Mouse (Mus musculus) thymus, adult 2 months (tissue): ENCODE data around the gene Rpain. TPM values are rescaled to one million over a fixed set of nuclear protein-coding genes. Genes with fewer than 3 reads are reported as not detected.

ENCODE experiments used
- DNase-seq: peaks from one replicate; pipeline ENCODE4 v3.0.0; 2021
- H3K27ac ChIP-seq: fragments of 200-500 bp; 2 replicates; pipeline ENCODE4 v1.5.1; 2012; ENCODE audit warnings: low read length, control low read depth; ENCODE audit not compliant: control insufficient read depth, insufficient read depth
- H3K27me3 ChIP-seq: fragments of 200-500 bp; 2 replicates; pipeline ENCODE4 v1.6.1; 2012; ENCODE audit warnings: mild to moderate bottlenecking, low read length, moderate library complexity, mixed read lengths; ENCODE audit not compliant: control insufficient read depth, insufficient read depth
- H3K36me3 ChIP-seq: fragments of 200-500 bp; 2 replicates; pipeline ENCODE4 v1.6.1; 2012; ENCODE audit warnings: mild to moderate bottlenecking, low read length, moderate library complexity; ENCODE audit not compliant: control insufficient read depth, insufficient read depth
- H3K4me1 ChIP-seq: fragments of 200-500 bp; replicated peaks from 2 replicates; pipeline ENCODE4 v1.6.1; 2012; ENCODE audit warnings: low read length; ENCODE audit not compliant: control insufficient read depth, insufficient read depth
- H3K4me3 ChIP-seq: fragments of 200-500 bp; 2 replicates; pipeline ENCODE4 v1.5.1; 2012; ENCODE audit warnings: mild to moderate bottlenecking, low read length, control low read depth, moderate library complexity; ENCODE audit not compliant: control insufficient read depth, insufficient read depth
- CTCF ChIP-seq: fragments of 200-500 bp; IDR thresholded peaks from 2 replicates; pipeline ENCODE4 v1.5.1; 2012; ENCODE audit warnings: mild to moderate bottlenecking, control low read depth, low read length, moderate library complexity, borderline replicate concordance; ENCODE audit not compliant: control insufficient read depth, poor library complexity, insufficient read depth; ENCODE audit errors: extremely low read depth
- POLR2A ChIP-seq: fragments of 200-500 bp; IDR thresholded peaks from 2 replicates; pipeline ENCODE4 v1.6.1; 2012; ENCODE audit warnings: mild to moderate bottlenecking, low read length, control low read depth, moderate library complexity; ENCODE audit not compliant: control insufficient read depth, poor library complexity, insufficient read depth; ENCODE audit errors: extremely low read depth
- WGBS: fragments of 180-500 bp; shearing (Covaris S2); methylation state at CpG from one replicate; pipeline ENCODE4 v1.1.7; 2018; 5-methylcytosine and 5-hydroxymethylcytosine counted together
- polyA plus RNA-seq: library from polyadenylated mRNA; depleted of rRNA; stranded (reverse); fragments of >200 nt; gene quantifications from 2 replicates; pipeline ENCODE4 v1.2.3, GENCODE M21; 2012; rRNA removed

Rpain gene
- polyA plus RNA-seq, 1 experiment = 63.5 TPM

DNA sequence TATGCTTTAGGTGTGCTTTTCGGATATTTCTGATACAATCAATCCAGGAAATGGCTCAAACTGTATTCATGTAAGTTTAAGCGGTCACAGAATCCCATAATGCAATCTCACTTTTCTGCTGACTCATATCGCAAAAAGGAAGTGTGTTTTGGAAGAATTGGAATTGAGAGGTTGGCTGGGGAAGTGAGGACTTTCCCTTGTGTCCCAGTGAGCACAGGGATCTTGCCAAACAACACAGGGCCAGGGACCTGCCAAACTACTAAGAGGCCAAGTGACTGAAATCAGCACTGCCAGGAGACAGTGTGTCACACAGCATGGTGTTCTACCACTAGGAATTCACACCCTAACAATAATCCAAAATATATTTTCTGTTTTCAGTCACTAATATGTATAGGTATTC lies 38.3 kb downstream of the Rpain start:
- TF ChIP-seq CTCF = no peak
- no peak for TF ChIP-seq POLR2A
- no peak overlapping the region for H3K4me3 ChIP-seq
- H3K27ac ChIP-seq = no peak overlapping the region
- H3K4me1 ChIP-seq = peaks cover 5% of the 10 kb centered on the region; the same call in 1 of the 2 replicates
- WGBS = 93% methylated on average over 3 of the region's 3 CpGs
- no peak for DNase-seq
- H3K36me3 ChIP-seq = peaks cover 32% of the 10 kb centered on the region
- no peaks in the 10 kb centered on the region for H3K27me3 ChIP-seq

GRCm38 (mm10) chr11:71012743-71013142 lies 42.7 kb downstream of the Rpain start:
- no peak for DNase-seq
- Histone ChIP-seq H3K4me3 (no peak overlapping the region), H3K4me1 (no peaks in the 10 kb centered on the region), H3K27ac (no peak overlapping the region), H3K36me3 (peaks cover 32% of the 10 kb centered on the region), H3K27me3 (no peaks in the 10 kb centered on the region)
- WGBS = 98% methylated on average over 7 of the region's 7 CpGs
- TF ChIP-seq POLR2A = no peak
- TF ChIP-seq CTCF = no peak

DNA sequence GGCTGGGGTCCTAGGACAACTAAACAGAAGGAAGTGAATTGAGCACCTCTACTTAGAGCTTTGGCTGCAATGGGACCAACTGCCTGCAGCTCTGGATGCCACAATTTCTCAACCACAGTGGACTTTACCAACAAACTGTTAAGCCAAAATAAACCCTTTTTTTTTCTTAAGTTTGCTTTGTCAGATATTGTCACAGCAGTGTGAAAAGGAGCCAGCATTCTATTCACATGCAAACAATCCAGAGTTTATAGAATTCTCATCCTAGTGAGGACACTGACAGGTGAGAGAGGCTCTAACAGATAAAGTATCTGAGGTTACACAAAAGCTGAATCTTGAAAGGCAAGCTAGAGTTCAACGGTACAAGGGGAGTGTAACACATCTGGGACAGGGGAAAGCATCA lies 47.0 kb downstream of the Rpain start:
- DNase-seq = no peak
- WGBS = 93% methylated on average over 1 of the region's 1 CpGs
- H3K4me3 ChIP-seq = no peak overlapping the region
- H3K27me3 ChIP-seq = no peaks in the 10 kb centered on the region
- TF ChIP-seq CTCF = no peak
- TF ChIP-seq POLR2A = no peak
- peaks cover 9% of the 10 kb centered on the region for H3K36me3 ChIP-seq
- peaks cover 3% of the 10 kb centered on the region; the same call in 1 of the 2 replicates for H3K4me1 ChIP-seq
- no peak overlapping the region for H3K27ac ChIP-seq

DNA sequence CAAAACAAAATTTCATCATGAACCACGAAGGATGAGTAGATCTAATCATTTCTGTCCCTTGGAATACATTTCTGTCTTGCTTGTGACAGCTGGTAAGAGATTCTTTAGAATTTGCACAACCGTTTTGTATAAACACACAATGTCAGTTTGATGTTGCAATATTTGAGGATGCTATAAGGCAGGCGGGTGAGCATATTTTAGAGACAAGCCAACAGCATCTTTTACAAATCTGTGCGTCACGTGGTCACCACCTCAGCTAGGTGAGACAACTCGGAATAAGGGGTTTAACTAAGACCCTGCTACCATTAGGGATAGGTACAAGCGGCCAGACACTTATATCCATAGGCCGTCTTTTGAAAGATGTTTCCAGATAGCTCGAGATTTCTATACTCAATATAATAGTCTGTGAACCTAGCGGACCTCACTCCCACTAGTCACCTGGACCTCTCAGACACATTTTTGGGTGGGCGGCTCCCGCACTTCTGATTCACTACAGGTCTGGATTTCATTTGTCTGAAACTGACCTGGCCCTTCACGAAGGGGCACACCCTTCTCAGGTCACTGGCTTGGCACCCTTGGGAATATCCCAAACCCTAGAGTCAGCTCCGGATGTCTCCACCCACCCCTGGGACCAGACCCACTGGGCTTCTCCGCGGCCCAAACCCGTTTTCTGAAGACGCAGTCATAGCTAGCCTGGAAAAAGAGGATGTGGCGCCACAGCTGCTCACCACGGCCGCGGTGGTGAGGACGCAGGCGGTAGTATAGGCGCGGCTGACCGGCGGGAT lies 48.6 kb downstream of the Rpain start:
- H3K27me3 ChIP-seq = no peaks in the 10 kb centered on the region
- DNase-seq = no peak
- no peak for TF ChIP-seq CTCF
- TF ChIP-seq POLR2A = no peak
- no peaks in the 10 kb centered on the region for H3K36me3 ChIP-seq
- 8% methylated on average over 28 of the region's 28 CpGs for WGBS
- H3K4me1 ChIP-seq = peaks cover 3% of the 10 kb centered on the region; the same call in 1 of the 2 replicates
- peak overlapping the region; percentile 82 for H3K4me3 ChIP-seq
- H3K27ac ChIP-seq = peak overlapping the region; percentile 29; the same call in 1 of the 2 replicates

DNA sequence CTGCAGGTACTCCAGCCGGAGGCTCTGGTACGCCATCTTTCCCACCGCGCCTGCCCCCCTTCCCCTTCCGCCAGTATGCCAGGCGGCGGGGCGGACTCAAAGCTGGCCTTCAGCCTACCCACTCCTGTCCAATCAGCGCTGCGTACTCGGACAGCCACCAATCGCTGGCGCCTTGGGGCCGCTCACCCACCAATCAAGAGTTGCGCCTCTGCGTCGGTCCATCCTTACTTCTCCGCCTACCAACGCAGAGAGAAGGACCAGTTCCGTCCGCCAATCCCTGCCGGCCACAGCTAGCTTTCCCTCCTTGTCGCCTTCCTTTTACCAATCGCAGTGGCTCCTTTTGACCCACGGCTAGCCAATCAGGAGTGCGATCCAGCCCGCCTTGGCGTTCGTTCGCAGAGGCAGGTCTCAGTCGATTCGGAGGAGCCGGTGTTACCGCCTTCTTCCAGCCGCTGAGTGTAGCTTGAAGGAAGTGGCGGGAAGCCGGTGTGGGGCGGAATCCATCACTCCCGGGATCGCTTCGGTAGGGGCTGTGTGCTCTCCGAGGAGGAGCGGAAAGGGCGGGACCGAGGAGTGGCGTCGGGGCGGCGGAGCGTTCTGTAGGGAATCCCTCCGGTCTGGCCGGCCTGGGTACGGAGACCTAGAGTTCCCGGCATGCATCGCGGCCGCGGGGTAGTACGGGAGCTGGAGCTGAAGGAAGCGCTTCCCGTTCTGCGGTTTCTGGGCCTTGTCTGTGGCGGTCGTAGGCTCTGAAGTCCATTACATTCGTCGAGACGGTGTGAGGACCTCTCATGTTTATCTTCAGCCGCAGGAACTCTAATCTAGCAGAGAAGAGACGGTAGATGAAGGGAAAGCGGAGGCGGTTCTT lies 49.4 kb downstream of the Rpain start, which contains the start of the genes Mis12 and Derl2:
Mis12 (plus strand) TSS at position 411 of the 868 bp plus-strand sequence.
Derl2 (minus strand) TSS at position 641 of the 868 bp plus-strand sequence.
- Histone ChIP-seq H3K4me1 (peaks cover 3% of the 10 kb centered on the region; the same call in 1 of the 2 replicates), H3K27ac (peak within 1 kb of the TSS; percentile 58), H3K36me3 (peaks cover under 1% of the 10 kb centered on the region; the same call in 1 of the 2 replicates), H3K4me3 (peak within 1 kb of the TSS; percentile 82), H3K27me3 (no peaks in the 10 kb centered on the region)
- TF ChIP-seq POLR2A (peak; percentile 63; the same call in 1 of the 2 replicates), CTCF (peak; percentile 59; the same call in 1 of the 2 replicates)
- WGBS = under 1% methylated on average over 70 of the region's 71 CpGs
- DNase-seq = peak; percentile 98

Other genes starting within 250 kb of the Rpain start
- 3.9 and 4.6 TPM in 2 replicates for gene Zfp3, start 206.0 kb upstream of the Rpain start, polyA plus RNA-seq
- gene Scimp, start 157.6 kb upstream of the Rpain start, polyA plus RNA-seq = 2.4 and 3.1 TPM in 2 replicates
- 3.5 and 3.7 TPM in 2 replicates for gene Rabep1, start 125.4 kb upstream of the Rpain start, polyA plus RNA-seq
- 49.4 and 50.2 TPM in 2 replicates for gene Nup88, start 240 bp upstream of the Rpain start, polyA plus RNA-seq
- gene C1qbp, start 12.8 kb downstream of the Rpain start, polyA plus RNA-seq = 132 and 253 TPM in 2 replicates
- gene Dhx33, start 34.2 kb downstream of the Rpain start, polyA plus RNA-seq = 26.4 and 28.4 TPM in 2 replicates
- gene Mis12, start 49.4 kb downstream of the Rpain start, polyA plus RNA-seq = 8.6 and 10.0 TPM in 2 replicates
- 12.5 and 14.1 TPM in 2 replicates for gene Derl2, start 49.6 kb downstream of the Rpain start, polyA plus RNA-seq
- gene 6330403K07Rik, start 63.3 kb downstream of the Rpain start, polyA plus RNA-seq = 0.84 and 1.2 TPM in 2 replicates
- gene Nlrp1a, start 174.5 kb downstream of the Rpain start, polyA plus RNA-seq = 0.12 and 0.28 TPM in 2 replicates